Mouse (Mus musculus) limb, embryonic 10.5 days (tissue): Measurements from ENCODE around the gene Flnb. TPM values are rescaled to one million over a fixed set of nuclear protein-coding genes. Genes with fewer than 3 reads are reported as not detected.

ENCODE experiments used
- DNase-seq: peaks from one replicate; pipeline ENCODE4 v3.0.0-alpha.2; 2017; ENCODE audit warnings: low spot score
- H3K27ac ChIP-seq: fragments of 300-500 bp; sonication (generic); 2 replicates; pipeline ENCODE4 v1.5.1; 2016; ENCODE audit warnings: mild to moderate bottlenecking
- H3K27me3 ChIP-seq: fragments of 300-500 bp; sonication (generic); 2 replicates; pipeline ENCODE4 v1.6.1; 2016; ENCODE audit warnings: low read depth, mild to moderate bottlenecking; ENCODE audit not compliant: poor library complexity, severe bottlenecking
- H3K36me3 ChIP-seq: fragments of 300-500 bp; sonication (generic); 2 replicates; pipeline ENCODE4 v1.6.1; 2016; ENCODE audit warnings: mild to moderate bottlenecking, moderate library complexity
- H3K4me1 ChIP-seq: fragments of 300-500 bp; sonication (generic); 2 replicates; pipeline ENCODE4 v1.6.1; 2016
- H3K4me3 ChIP-seq: fragments of 300-500 bp; sonication (generic); 2 replicates; pipeline ENCODE4 v1.5.1; 2016; ENCODE audit warnings: mild to moderate bottlenecking, moderate library complexity
- H3K9me3 ChIP-seq: fragments of 300-500 bp; sonication (generic); replicated peaks from 2 replicates; pipeline ENCODE4 v1.6.1; 2016; ENCODE audit warnings: mild to moderate bottlenecking
- WGBS: fragments of 180-500 bp; shearing (Covaris S2); methylation state at CpG from one replicate; pipeline ENCODE4 v1.1.7; 2016; 5-methylcytosine and 5-hydroxymethylcytosine counted together
- polyA plus RNA-seq: library from polyadenylated mRNA; unstranded; fragments of >200 nt; fragmentation: Nextera tagmentation; extraction: Ambion mirVana; gene quantifications from 2 replicates; pipeline ENCODE4 v1.2.1, GENCODE M21; 2016

The Flnb gene
- polyA plus RNA-seq, 1 experiment from 2014 or later: 31.3 TPM

DNA sequence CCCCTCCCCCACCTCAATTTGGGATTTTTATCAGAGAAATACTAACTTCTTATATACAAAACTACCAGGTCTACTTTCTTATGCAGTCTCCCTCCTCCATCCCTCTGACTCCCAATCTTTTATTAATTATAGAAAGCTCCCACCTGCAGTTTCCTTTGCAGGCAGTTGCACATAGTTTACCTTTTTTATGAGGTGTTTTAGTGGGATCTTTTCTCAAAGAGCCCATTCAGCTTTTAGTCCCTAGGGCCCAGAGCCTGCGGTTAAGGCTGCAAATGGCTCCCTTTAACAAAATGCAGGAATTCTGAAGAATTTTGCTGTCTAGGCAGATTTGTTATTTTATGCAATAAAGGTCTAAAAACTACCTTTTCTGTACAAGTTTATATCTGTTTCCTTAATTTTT lies 78.9 kb downstream of the Flnb start:
- no peak for DNase-seq
- Histone ChIP-seq H3K27ac (peak overlapping the region; percentile 88), H3K36me3 (peaks cover 77% of the 10 kb centered on the region), H3K4me3 (no peak overlapping the region), H3K27me3 (no peaks in the 10 kb centered on the region), H3K4me1 (peaks cover 49% of the 10 kb centered on the region), H3K9me3 (no peaks in the 10 kb centered on the region)
- WGBS: 63% methylated on average over 1 of the region's 1 CpGs

- H3K36me3 ChIP-seq: peaks cover 69% of the 10 kb centered on the region
- H3K9me3 ChIP-seq: no peaks in the 10 kb centered on the region
- H3K4me3 ChIP-seq: no peak overlapping the region
- H3K27ac ChIP-seq: peak overlapping the region; percentile 79
- DNase-seq: no peak
- 79% methylated on average over 3 of the region's 3 CpGs for WGBS
- no peaks in the 10 kb centered on the region for H3K27me3 ChIP-seq
- peaks cover 61% of the 10 kb centered on the region for H3K4me1 ChIP-seq
These were observed 82.2 kb downstream of the Flnb start for GRCm38 (mm10) chr14:7899986-7900385.

DNA sequence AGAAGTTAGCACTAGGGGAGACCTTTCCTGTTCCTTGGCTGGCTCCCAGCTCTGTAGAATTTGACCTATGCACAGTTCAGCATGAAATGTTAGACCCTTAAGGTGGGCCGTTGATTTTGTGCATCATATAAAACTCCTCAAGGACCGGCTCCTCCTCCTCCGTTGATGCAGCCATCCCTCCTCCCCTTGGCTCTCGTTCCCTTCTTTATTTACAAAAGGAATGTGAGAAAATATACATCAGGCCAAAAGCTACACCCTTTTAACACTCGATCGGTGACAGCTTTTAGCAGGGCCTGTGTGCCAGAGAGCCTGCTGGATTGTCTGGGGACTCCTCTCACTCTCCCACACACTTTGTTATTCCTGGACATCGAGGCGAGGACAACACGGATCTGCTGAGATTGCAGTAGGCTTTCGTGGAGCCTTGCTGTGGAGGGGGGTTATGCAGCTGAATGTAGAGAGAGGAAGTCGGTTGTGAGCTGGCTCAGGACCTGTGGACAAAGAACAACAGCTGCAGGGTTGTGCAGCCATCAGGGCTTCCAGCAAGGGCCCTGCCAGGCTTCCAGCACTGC lies 82.8 kb downstream of the Flnb start:
- Histone ChIP-seq H3K4me1 (peaks cover 61% of the 10 kb centered on the region), H3K4me3 (no peak overlapping the region), H3K9me3 (no peaks in the 10 kb centered on the region), H3K27ac (peak overlapping the region; percentile 79), H3K36me3 (peaks cover 71% of the 10 kb centered on the region), H3K27me3 (no peaks in the 10 kb centered on the region)
- no peak for DNase-seq
- WGBS: 73% methylated on average over 11 of the region's 11 CpGs

DNA sequence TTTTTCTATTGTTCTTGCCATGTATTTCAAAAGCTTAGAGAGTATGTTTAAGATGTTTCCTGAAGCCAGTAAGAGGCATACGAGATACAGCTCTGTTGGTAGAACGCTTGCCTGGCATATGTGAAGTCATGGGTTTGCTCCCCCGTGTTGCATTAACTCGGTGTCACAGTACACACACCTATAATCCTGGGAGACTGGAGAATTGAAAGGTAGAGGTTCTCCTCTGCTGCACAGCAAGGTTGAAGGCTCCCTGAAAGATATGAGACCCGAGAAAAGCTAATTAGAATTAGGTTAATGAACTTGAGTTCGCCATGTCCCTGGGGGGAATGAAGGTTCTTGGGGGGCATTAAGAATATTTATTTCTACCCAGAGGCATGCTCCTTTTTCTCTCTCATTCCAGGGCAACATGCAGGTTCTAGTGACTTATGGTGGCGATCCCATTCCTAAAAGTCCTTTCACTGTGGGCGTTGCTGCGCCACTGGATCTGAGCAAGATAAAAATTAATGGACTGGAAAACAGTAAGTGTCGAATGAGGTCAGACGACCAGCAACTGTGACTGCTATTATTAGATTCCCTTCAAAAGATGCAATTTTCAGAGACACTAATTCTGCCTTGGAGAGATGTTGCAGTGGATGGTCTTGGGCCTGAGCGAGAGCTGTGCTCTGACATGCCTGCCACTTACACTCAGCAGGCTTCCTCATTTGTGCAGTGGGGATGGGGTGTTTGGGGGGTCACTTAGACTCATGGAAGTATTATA lies 83.9 kb downstream of the Flnb start:
- Histone ChIP-seq H3K4me1 (peaks cover 53% of the 10 kb centered on the region), H3K36me3 (peaks cover 74% of the 10 kb centered on the region), H3K4me3 (no peak overlapping the region), H3K27ac (peak overlapping the region; percentile 79), H3K27me3 (no peaks in the 10 kb centered on the region), H3K9me3 (no peaks in the 10 kb centered on the region)
- no peak for DNase-seq
- WGBS: 78% methylated on average over 12 of the region's 12 CpGs

GRCm38 (mm10) chr14:7907058-7907457 lies 89.3 kb downstream of the Flnb start:
- DNase-seq: no peak
- Histone ChIP-seq H3K36me3 (peaks cover 88% of the 10 kb centered on the region), H3K4me1 (peaks cover 9% of the 10 kb centered on the region), H3K9me3 (no peaks in the 10 kb centered on the region), H3K27me3 (no peaks in the 10 kb centered on the region), H3K4me3 (no peak overlapping the region), H3K27ac (no peak overlapping the region)
- 92% methylated on average over 11 of the region's 11 CpGs for WGBS

- Histone ChIP-seq H3K4me3 (no peak overlapping the region), H3K36me3 (peaks cover 86% of the 10 kb centered on the region), H3K9me3 (no peaks in the 10 kb centered on the region), H3K27me3 (no peaks in the 10 kb centered on the region), H3K27ac (no peak overlapping the region), H3K4me1 (peaks cover 24% of the 10 kb centered on the region)
- 79% methylated on average over 10 of the region's 10 CpGs for WGBS
- no peak for DNase-seq
These were observed 91.7 kb downstream of the Flnb start for GRCm38 (mm10) chr14:7909472-7909871.

GRCm38 (mm10) chr14:7913842-7914241 lies 96.1 kb downstream of the Flnb start:
- H3K36me3 ChIP-seq: peaks cover 88% of the 10 kb centered on the region
- no peaks in the 10 kb centered on the region for H3K9me3 ChIP-seq
- H3K27me3 ChIP-seq: no peaks in the 10 kb centered on the region
- peaks cover 30% of the 10 kb centered on the region for H3K4me1 ChIP-seq
- WGBS: 48% methylated on average over 7 of the region's 7 CpGs
- H3K27ac ChIP-seq: peak overlapping the region; percentile 37; the same call in 1 of the 2 replicates
- DNase-seq: no peak
- no peak overlapping the region for H3K4me3 ChIP-seq

GRCm38 (mm10) chr14:7914461-7914860 lies 96.7 kb downstream of the Flnb start:
- 0 out of 2 replicates have a peak overlapping the region, but pooled peaks have one; percentile 37 for H3K27ac ChIP-seq

DNA sequence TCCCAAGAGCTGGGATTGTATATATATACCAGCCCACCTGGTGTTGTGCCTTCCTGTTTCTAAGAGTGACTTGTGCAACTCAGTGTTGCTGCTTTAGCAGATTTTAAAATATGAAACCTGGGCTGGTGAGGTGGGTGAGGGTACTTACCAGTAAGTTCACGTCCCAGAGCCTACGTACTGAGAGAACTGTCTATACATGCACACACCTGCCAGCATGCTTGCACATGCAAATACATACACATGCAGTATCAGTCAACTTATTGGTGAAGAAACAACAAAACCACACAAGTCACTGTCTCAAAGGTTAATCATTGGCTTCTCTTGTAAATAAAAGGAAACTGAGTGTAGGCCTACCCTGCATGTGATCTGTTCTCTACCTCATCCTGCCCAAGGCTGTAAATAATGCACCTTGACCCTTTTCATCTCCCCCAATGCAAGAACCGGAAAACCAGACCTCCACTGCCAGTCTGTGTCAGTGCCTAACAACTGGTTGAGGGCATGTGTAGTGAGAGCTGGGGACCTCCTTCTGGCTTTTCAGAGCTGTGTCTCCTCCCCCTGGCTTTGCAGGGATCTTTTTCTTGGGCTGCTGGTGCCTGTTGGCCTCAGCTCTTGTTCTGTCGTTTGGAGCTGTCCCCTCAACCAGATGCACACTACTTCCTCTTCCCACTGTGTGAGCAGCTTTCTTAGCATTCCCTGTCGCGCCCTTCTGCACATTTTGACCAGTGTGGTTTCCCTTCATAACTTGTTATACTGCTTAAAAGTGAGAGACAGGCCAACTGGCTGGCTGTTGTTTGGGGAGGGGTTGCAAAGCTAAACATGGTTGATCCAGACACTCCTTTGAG lies 100.6 kb downstream of the Flnb start:
- DNase-seq: no peak
- Histone ChIP-seq H3K27ac (no peak overlapping the region), H3K4me3 (no peak overlapping the region), H3K9me3 (no peaks in the 10 kb centered on the region), H3K36me3 (peaks cover 89% of the 10 kb centered on the region), H3K4me1 (peaks cover 17% of the 10 kb centered on the region), H3K27me3 (no peaks in the 10 kb centered on the region)
- 87% methylated on average over 6 of the region's 6 CpGs for WGBS

More at GRCm38 (mm10) chr14:7914461-7914860, 96.7 kb downstream of the Flnb start:
- Histone ChIP-seq H3K4me3 (no peak overlapping the region), H3K36me3 (peaks cover 91% of the 10 kb centered on the region), H3K9me3 (no peaks in the 10 kb centered on the region), H3K4me1 (peaks cover 30% of the 10 kb centered on the region), H3K27me3 (no peaks in the 10 kb centered on the region)
- 40% methylated on average over 4 of the region's 4 CpGs for WGBS
- no peak for DNase-seq

- H3K4me3 ChIP-seq: no peak overlapping the region
- H3K27ac ChIP-seq: no peak overlapping the region
- H3K9me3 ChIP-seq: no peaks in the 10 kb centered on the region
- WGBS: 93% methylated on average over 5 of the region's 5 CpGs
- no peak for DNase-seq
- peaks cover 97% of the 10 kb centered on the region for H3K36me3 ChIP-seq
- no peaks in the 10 kb centered on the region for H3K27me3 ChIP-seq
- peaks cover 8% of the 10 kb centered on the region for H3K4me1 ChIP-seq
These were observed 101.6 kb downstream of the Flnb start for GRCm38 (mm10) chr14:7919309-7919708.

DNA sequence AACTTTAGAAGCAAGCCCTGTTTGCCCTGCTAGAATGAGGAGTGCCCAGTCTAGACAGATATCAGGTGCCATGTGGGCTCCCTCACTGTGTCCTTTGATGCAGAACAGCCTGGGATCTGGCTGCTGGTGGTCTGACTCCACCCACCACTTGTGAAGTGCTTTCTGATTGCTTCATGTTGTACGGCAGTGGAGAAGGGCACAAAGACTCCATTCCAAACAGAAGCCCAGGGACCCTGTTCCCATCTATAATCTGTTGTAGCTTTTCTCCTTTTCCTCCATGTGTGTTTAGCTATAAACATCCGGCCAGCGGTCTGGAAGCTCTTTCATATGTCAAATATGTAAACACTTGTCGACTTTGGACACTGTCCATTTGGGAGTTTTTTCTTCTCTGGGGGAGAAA lies 102.2 kb downstream of the Flnb start:
- WGBS: 85% methylated on average over 4 of the region's 4 CpGs
- H3K9me3 ChIP-seq: no peaks in the 10 kb centered on the region
- H3K27me3 ChIP-seq: no peaks in the 10 kb centered on the region
- peaks cover 2% of the 10 kb centered on the region; the same call in 1 of the 2 replicates for H3K4me1 ChIP-seq
- no peak for DNase-seq
- no peak overlapping the region for H3K4me3 ChIP-seq
- peaks cover 98% of the 10 kb centered on the region for H3K36me3 ChIP-seq
- no peak overlapping the region for H3K27ac ChIP-seq

- H3K4me1 ChIP-seq: no peaks in the 10 kb centered on the region
- H3K27ac ChIP-seq: no peak overlapping the region
- H3K36me3 ChIP-seq: peaks cover 98% of the 10 kb centered on the region
- no peak overlapping the region for H3K4me3 ChIP-seq
- H3K27me3 ChIP-seq: no peaks in the 10 kb centered on the region
- no peaks in the 10 kb centered on the region for H3K9me3 ChIP-seq
- 91% methylated on average over 5 of the region's 5 CpGs for WGBS
- no peak for DNase-seq
These were observed 103.7 kb downstream of the Flnb start for GRCm38 (mm10) chr14:7921459-7921858.

GRCm38 (mm10) chr14:7923635-7924034 lies 105.9 kb downstream of the Flnb start:
- Histone ChIP-seq H3K4me3 (no peak overlapping the region), H3K4me1 (no peaks in the 10 kb centered on the region), H3K27ac (no peak overlapping the region), H3K9me3 (no peaks in the 10 kb centered on the region), H3K36me3 (peaks cover 98% of the 10 kb centered on the region), H3K27me3 (no peaks in the 10 kb centered on the region)
- no peak for DNase-seq
